Mouse (Mus musculus) lung, embryonic 16.5 days (tissue): Measurements from ENCODE around the gene Nfatc3. TPM values are rescaled to one million over a fixed set of nuclear protein-coding genes. Genes with fewer than 3 reads are reported as not detected.
A peak's percentile ranks its signal among the peaks of the same experiment; 100 is the strongest.

ENCODE experiments used
- ATAC-seq: fragments of 200-750 bp; cut with Nextera tagmentation; 2 replicates; pipeline ENCODE4 v1.8.0; 2017; ENCODE audit warnings: low read depth, mild to moderate bottlenecking, moderate library complexity
- H3K27ac ChIP-seq: fragments of 300-500 bp; sonication (generic); 2 replicates; pipeline ENCODE4 v1.5.1; 2014; ENCODE audit warnings: mild to moderate bottlenecking, control low read depth, low read length
- H3K27me3 ChIP-seq: fragments of 300-500 bp; sonication (generic); 2 replicates; pipeline ENCODE4 v1.6.1; 2014; ENCODE audit warnings: low read depth, low read length, mixed read lengths; ENCODE audit not compliant: control insufficient read depth, insufficient read depth
- H3K36me3 ChIP-seq: fragments of 300-500 bp; sonication (generic); 2 replicates; pipeline ENCODE4 v1.6.1; 2014; ENCODE audit warnings: low read length; ENCODE audit not compliant: control insufficient read depth, insufficient read depth
- H3K4me1 ChIP-seq: fragments of 300-500 bp; sonication (generic); replicated peaks from 2 replicates; pipeline ENCODE4 v1.6.1; 2014; ENCODE audit warnings: low read length, mixed read lengths; ENCODE audit not compliant: control insufficient read depth, insufficient read depth
- H3K4me2 ChIP-seq: fragments of 300-500 bp; sonication (generic); 2 replicates; pipeline ENCODE4 v1.6.1; 2014; ENCODE audit warnings: low read depth, low read length, control low read depth
- H3K4me3 ChIP-seq: fragments of 300-500 bp; sonication (generic); 2 replicates; pipeline ENCODE4 v1.5.1; 2014; ENCODE audit warnings: mild to moderate bottlenecking, low read length, control low read depth
- H3K9ac ChIP-seq: fragments of 300-500 bp; sonication (generic); 2 replicates; pipeline ENCODE4 v1.6.1; 2014; ENCODE audit warnings: low read length, control low read depth
- H3K9me3 ChIP-seq: fragments of 300-500 bp; sonication (generic); 2 replicates; pipeline ENCODE4 v1.6.1; 2016; ENCODE audit warnings: low read length; ENCODE audit not compliant: control insufficient read depth
- WGBS: fragments of 180-500 bp; shearing (Covaris S2); extraction: QIAGEN DNeasy Blood & Tissue Kit; methylation state at CpG from one replicate; pipeline ENCODE4 v1.1.7; 2014; 5-methylcytosine and 5-hydroxymethylcytosine counted together
- polyA plus RNA-seq: library from polyadenylated mRNA; unstranded; fragments of >200 nt; fragmentation: Nextera tagmentation; extraction: Ambion mirVana; gene quantifications from 2 replicates; pipeline ENCODE4 v1.2.1, GENCODE M21; 2015

Nfatc3 gene
- polyA plus RNA-seq, 1 experiment from 2014 or later: 6.0 TPM

DNA sequence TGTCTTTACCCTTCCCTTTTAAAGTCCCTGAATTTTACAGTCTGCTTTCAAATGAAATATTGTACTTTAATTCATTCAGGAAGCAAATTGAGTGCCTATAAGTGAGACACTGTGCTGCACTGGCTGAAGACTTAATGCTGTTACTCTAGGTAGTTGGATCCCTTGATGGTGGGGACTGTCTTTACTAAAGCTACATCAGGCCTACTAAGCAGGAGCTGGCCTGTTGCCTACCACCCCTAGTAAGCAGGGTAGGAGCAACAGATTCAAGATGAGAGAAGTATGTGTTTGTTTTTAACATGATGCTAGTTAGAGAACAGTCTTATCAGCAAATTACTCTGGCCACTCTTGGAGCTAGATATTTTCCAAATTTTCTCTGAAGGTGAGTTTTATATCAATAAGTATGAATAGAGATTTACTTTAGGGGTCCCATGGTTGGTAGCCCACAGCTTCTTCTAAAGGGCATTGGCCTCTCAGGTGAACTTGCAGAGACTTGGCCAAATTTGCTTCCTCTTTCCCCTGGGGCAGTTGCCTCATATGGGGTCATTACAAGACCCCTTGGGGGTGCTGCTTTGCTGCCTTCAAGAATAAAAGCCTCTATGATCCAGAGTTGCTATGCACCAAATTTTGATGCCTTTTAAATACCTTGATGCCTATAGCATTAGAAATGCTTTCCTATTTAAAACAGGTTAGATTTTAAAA is 70.7 kb downstream of the Nfatc3 start:
- Histone ChIP-seq H3K4me2 (no peak overlapping the region), H3K4me3 (no peak overlapping the region), H3K27ac (no peak overlapping the region), H3K36me3 (peaks cover 21% of the 10 kb centered on the region), H3K4me1 (0 out of 2 replicates have a peak, but pooled peaks cover 3% of the 10 kb centered on the region), H3K27me3 (no peaks in the 10 kb centered on the region; the same call in 1 of the 2 replicates), H3K9me3 (no peaks in the 10 kb centered on the region), H3K9ac (no peak overlapping the region)
- no peak for ATAC-seq

GRCm38 (mm10) chr8:106129997-106130396 is 71.4 kb downstream of the Nfatc3 start:
- H3K4me3 ChIP-seq: no peak overlapping the region
- H3K4me1 ChIP-seq: 0 out of 2 replicates have a peak, but pooled peaks cover 3% of the 10 kb centered on the region
- ATAC-seq: no peak
- H3K9ac ChIP-seq: no peak overlapping the region
- H3K27me3 ChIP-seq: peaks cover 5% of the 10 kb centered on the region
- peaks cover 21% of the 10 kb centered on the region for H3K36me3 ChIP-seq
- H3K27ac ChIP-seq: no peak overlapping the region
- no peaks in the 10 kb centered on the region for H3K9me3 ChIP-seq
- WGBS: 72% methylated on average over 2 of the region's 2 CpGs
- no peak overlapping the region for H3K4me2 ChIP-seq

- 0 out of 2 replicates have a peak, but pooled peaks cover 3% of the 10 kb centered on the region for H3K4me1 ChIP-seq
- peaks cover 21% of the 10 kb centered on the region for H3K36me3 ChIP-seq
- 78% methylated on average over 2 of the region's 2 CpGs for WGBS
These were observed 71.9 kb downstream of the Nfatc3 start for GRCm38 (mm10) chr8:106130505-106130904.

GRCm38 (mm10) chr8:106131021-106131420 is 72.4 kb downstream of the Nfatc3 start:
- no peak overlapping the region for H3K4me3 ChIP-seq
- no peak overlapping the region for H3K27ac ChIP-seq
- 0 out of 2 replicates have a peak, but pooled peaks cover 3% of the 10 kb centered on the region for H3K4me1 ChIP-seq
- no peak for ATAC-seq
- H3K36me3 ChIP-seq: peaks cover 21% of the 10 kb centered on the region
- H3K27me3 ChIP-seq: peaks cover 12% of the 10 kb centered on the region
- no peak overlapping the region for H3K4me2 ChIP-seq
- H3K9me3 ChIP-seq: no peaks in the 10 kb centered on the region
- 84% methylated on average over 4 of the region's 4 CpGs for WGBS
- H3K9ac ChIP-seq: no peak overlapping the region

More at GRCm38 (mm10) chr8:106130505-106130904, 71.9 kb downstream of the Nfatc3 start:
- no peak for ATAC-seq
- Histone ChIP-seq H3K27ac (no peak overlapping the region), H3K27me3 (peaks cover 10% of the 10 kb centered on the region), H3K4me2 (no peak overlapping the region), H3K9ac (no peak overlapping the region), H3K4me3 (no peak overlapping the region), H3K9me3 (no peaks in the 10 kb centered on the region)

- Histone ChIP-seq H3K36me3 (peaks cover 21% of the 10 kb centered on the region), H3K4me3 (no peak overlapping the region), H3K27ac (no peak overlapping the region), H3K9me3 (no peaks in the 10 kb centered on the region), H3K9ac (no peak overlapping the region), H3K4me1 (peaks cover 5% of the 10 kb centered on the region; the same call in 1 of the 2 replicates), H3K27me3 (peaks cover 16% of the 10 kb centered on the region), H3K4me2 (no peak overlapping the region)
- ATAC-seq: no peak
- 77% methylated on average over 7 of the region's 7 CpGs for WGBS
These were observed 73.0 kb downstream of the Nfatc3 start for GRCm38 (mm10) chr8:106131488-106132222.

GRCm38 (mm10) chr8:106132356-106132755 is 73.7 kb downstream of the Nfatc3 start:
- Histone ChIP-seq H3K9ac (no peak overlapping the region), H3K4me2 (no peak overlapping the region), H3K4me1 (peaks cover 7% of the 10 kb centered on the region; the same call in 1 of the 2 replicates), H3K4me3 (no peak overlapping the region), H3K27me3 (peaks cover 21% of the 10 kb centered on the region), H3K9me3 (no peaks in the 10 kb centered on the region), H3K27ac (no peak overlapping the region), H3K36me3 (peaks cover 21% of the 10 kb centered on the region)
- ATAC-seq: no peak
- 87% methylated on average over 11 of the region's 11 CpGs for WGBS

DNA sequence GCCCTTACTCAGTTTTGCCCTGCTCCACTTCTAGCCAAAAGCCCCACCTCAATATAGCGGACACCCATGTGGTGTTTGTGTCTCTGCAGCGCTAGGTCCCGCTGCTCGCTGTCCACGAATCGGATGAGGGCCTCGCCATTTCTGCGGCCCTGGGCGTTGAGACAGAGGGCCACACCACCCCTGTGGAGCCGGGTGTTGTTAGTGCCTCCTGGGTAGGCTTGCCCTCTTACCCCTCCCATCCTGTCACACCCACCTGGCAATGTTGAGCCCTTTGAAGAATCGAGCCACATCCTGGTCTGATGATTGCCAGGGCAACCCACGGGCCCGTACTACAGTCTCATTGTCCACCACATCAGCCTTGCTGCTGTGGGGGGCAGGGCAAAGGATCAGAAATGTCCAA is 74.9 kb downstream of the Nfatc3 start:
- peaks cover 23% of the 10 kb centered on the region for H3K27me3 ChIP-seq
- no peak overlapping the region for H3K4me2 ChIP-seq
- H3K4me1 ChIP-seq: peaks cover 7% of the 10 kb centered on the region; the same call in 1 of the 2 replicates

DNA sequence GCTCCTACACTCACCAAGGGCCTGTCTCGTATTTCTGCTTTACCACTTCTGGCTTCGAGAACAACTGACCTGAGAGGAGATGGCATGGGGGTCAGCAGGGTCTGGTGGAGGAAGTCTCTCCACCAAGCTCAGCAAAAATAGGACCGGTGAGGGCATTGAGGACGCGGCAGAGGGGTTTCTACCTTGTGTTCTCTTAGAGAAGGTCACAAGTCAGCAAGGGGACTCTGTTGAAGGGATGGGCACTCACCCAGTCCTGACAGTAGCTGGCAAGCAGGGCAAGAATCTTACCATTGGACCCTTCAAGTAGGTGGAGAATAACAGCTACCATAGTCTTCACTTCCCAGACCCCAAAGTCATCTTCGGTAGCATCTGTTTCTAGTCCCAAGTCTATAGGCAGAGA is 75.3 kb downstream of the Nfatc3 start:
- peaks cover 7% of the 10 kb centered on the region; the same call in 1 of the 2 replicates for H3K4me1 ChIP-seq
- H3K27ac ChIP-seq: no peak overlapping the region; the same call in 1 of the 2 replicates
- 61% methylated on average over 6 of the region's 6 CpGs for WGBS
- ATAC-seq: no peak
- peak overlapping the region; percentile 47; the same call in 1 of the 2 replicates for H3K4me2 ChIP-seq
- no peaks in the 10 kb centered on the region for H3K9me3 ChIP-seq
- H3K4me3 ChIP-seq: no peak overlapping the region
- peaks cover 23% of the 10 kb centered on the region for H3K27me3 ChIP-seq
- peaks cover 21% of the 10 kb centered on the region for H3K36me3 ChIP-seq
- H3K9ac ChIP-seq: no peak overlapping the region

More for the DNA sequence above, 74.9 kb downstream of the Nfatc3 start:
- H3K36me3 ChIP-seq: peaks cover 21% of the 10 kb centered on the region
- no peak overlapping the region for H3K9ac ChIP-seq
- no peaks in the 10 kb centered on the region for H3K9me3 ChIP-seq
- no peak overlapping the region for H3K4me3 ChIP-seq
- no peak overlapping the region for H3K27ac ChIP-seq
- WGBS: 62% methylated on average over 13 of the region's 13 CpGs
- ATAC-seq: no peak
